Mouse (Mus musculus) MEL (cell line): Measurements from ENCODE around the gene Zfp202.

ENCODE experiments used
- CTCF ChIP-seq, 3 experiments: IDR thresholded peaks in 2 of 3; conservative IDR thresholded peaks in 1 of 3; 2 replicates each; pipeline ENCODE4 v1.5.1; 2011 to 2012; ENCODE audit warnings: low read length in 3 of 3, low read depth in 2 of 3, mild to moderate bottlenecking in 2 of 3, improper control_type of control experiment in 1 of 3, inconsistent platforms in 1 of 3, mixed read lengths in 1 of 3, moderate library complexity in 1 of 3; ENCODE audit not compliant: control insufficient read depth in 1 of 3, insufficient read depth in 1 of 3, poor library complexity in 1 of 3, severe bottlenecking in 1 of 3
- E2F4 ChIP-seq: IDR thresholded peaks from 2 replicates; pipeline ENCODE4 v1.6.1; 2011; ENCODE audit warnings: low read depth, low read length, improper control_type of control experiment, borderline replicate concordance
- EP300 ChIP-seq, 2 experiments: IDR thresholded peaks; 2 replicates each; pipeline ENCODE4 v1.6.1; 2011; ENCODE audit warnings: improper control_type of control experiment in 2 of 2, low read length in 2 of 2, low read depth in 1 of 2, mild to moderate bottlenecking in 1 of 2
- GABPA ChIP-seq: IDR thresholded peaks from 2 replicates; pipeline ENCODE4 v1.6.1; 2012; ENCODE audit warnings: low read depth, mild to moderate bottlenecking, inconsistent platforms, low read length, improper control_type of control experiment, moderate library complexity
- JUND ChIP-seq: IDR thresholded peaks from 2 replicates; pipeline ENCODE4 v1.6.1; 2011; ENCODE audit warnings: low read depth, mild to moderate bottlenecking, improper control_type of control experiment, low read length
- MAFK ChIP-seq: IDR thresholded peaks from 2 replicates; pipeline ENCODE4 v1.6.1; 2011; ENCODE audit warnings: low read depth, mild to moderate bottlenecking, low read length, improper control_type of control experiment, borderline replicate concordance
- MAX ChIP-seq: IDR thresholded peaks from 2 replicates; pipeline ENCODE4 v1.6.1; 2011; ENCODE audit warnings: low read length, improper control_type of control experiment
- MEF2A ChIP-seq: IDR thresholded peaks from 2 replicates; pipeline ENCODE4 v1.6.1; 2014; ENCODE audit warnings: low read depth, mild to moderate bottlenecking, inconsistent platforms, low read length, improper control_type of control experiment; ENCODE audit not compliant: poor library complexity, insufficient replicate concordance, severe bottlenecking; ENCODE audit errors: extremely low read depth
- NRF1 ChIP-seq: IDR thresholded peaks from 2 replicates; pipeline ENCODE4 v1.6.1; 2014; ENCODE audit warnings: low read depth, mild to moderate bottlenecking, inconsistent platforms, low read length, improper control_type of control experiment, moderate library complexity; ENCODE audit not compliant: poor library complexity, insufficient read depth, severe bottlenecking
- POLR2A ChIP-seq, 2 experiments: IDR thresholded peaks; 2 replicates each; pipeline ENCODE4 v1.6.1; 2011 to 2012; ENCODE audit warnings: low read length in 2 of 2, mild to moderate bottlenecking in 2 of 2, control low read depth in 1 of 2, improper control_type of control experiment in 1 of 2, low read depth in 1 of 2, moderate library complexity in 1 of 2; ENCODE audit not compliant: control insufficient read depth in 1 of 2, insufficient read depth in 1 of 2, poor library complexity in 1 of 2
- RAD21 ChIP-seq: IDR thresholded peaks from 2 replicates; pipeline ENCODE4 v1.6.1; 2011; ENCODE audit warnings: mild to moderate bottlenecking, low read depth, low read length, improper control_type of control experiment
- TCF12 ChIP-seq: IDR thresholded peaks from 2 replicates; pipeline ENCODE4 v1.6.1; 2014; ENCODE audit warnings: low read depth, mild to moderate bottlenecking, inconsistent platforms, low read length, improper control_type of control experiment, moderate library complexity
- USF1 ChIP-seq: IDR thresholded peaks from 2 replicates; pipeline ENCODE4 v1.6.1; 2014; ENCODE audit warnings: low read depth, mild to moderate bottlenecking, inconsistent platforms, low read length, improper control_type of control experiment, moderate library complexity
- ZNF384 ChIP-seq: IDR thresholded peaks from 2 replicates; pipeline ENCODE4 v1.6.1; 2012; ENCODE audit warnings: low read depth, mild to moderate bottlenecking, inconsistent platforms, low read length, improper control_type of control experiment

DNA sequence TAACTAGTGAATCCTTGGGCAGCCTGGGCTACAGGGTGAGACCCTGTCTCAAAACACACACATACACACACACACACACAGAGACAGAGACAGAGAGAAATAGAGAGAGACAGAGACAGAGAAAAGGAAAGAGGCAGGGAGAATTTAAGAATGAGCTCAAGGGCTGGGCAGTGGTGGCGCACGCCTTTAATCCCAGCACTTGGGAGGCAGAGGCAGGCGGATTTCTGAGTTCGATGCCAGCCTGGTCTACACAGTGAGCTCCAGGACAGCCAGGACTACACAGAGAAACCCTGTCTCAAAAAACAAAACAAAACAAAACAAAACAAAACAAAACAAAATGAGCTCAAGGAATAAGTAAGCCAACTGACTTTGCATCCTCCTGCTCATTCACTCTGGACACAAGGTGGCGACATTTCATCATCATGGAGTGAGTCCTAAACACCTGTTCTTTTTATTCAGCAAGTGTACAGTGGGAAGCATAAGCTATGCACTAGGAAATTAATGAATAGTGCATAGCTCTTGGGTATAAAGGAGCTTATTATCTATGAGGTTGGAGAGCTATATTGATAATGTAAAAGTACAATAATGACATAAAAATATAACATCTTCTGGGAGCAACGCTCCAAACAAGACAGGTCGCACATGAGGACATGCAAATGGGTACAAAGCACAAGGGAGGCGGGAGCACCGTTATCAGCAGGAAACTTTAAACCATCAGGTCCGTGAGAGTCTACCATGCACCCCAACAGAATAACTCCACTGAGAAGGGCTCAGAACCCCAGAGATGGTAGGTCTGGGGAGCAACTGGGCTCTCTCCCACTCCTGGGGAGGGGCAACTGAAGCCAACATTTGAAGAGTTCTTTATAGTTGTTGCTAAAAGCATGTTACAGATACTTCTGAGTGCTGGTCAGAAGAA lies 36.0 kb downstream of the Zfp202 start:
- no peak for TF ChIP-seq ZNF384
- peak; percentile 54 for TF ChIP-seq RAD21
- TF ChIP-seq E2F4: no peak
- no peak for TF ChIP-seq EP300 (IDR thresholded peaks at IDR 0.05; ENCODE audit: low read depth in 1 of 2, low read length in 2 of 2)
- TF ChIP-seq CTCF (IDR thresholded peaks at IDR 0.05 in 2 of 3, conservative IDR thresholded peaks at IDR 0.05 in 1 of 3; ENCODE audit: control insufficient read depth in 1 of 3, insufficient read depth in 1 of 3, low read depth in 2 of 3, low read length in 3 of 3, poor library complexity in 1 of 3, severe bottlenecking in 1 of 3): peak; percentile 31 to 58 (median 37); a peak in 4 of 6 replicates
- TF ChIP-seq MEF2A: no peak
- TF ChIP-seq TCF12: no peak
- no peak for TF ChIP-seq POLR2A (IDR thresholded peaks at IDR 0.05; ENCODE audit: control insufficient read depth in 1 of 2, insufficient read depth in 1 of 2, low read depth in 1 of 2, low read length in 2 of 2, poor library complexity in 1 of 2)
- TF ChIP-seq USF1: no peak
- no peak for TF ChIP-seq NRF1
- no peak for TF ChIP-seq MAX
- TF ChIP-seq GABPA: no peak
- TF ChIP-seq JUND: no peak
- no peak for TF ChIP-seq MAFK
